Mouse (Mus musculus): ENCODE measurements around the gene Btg1-ps1. TPM values are rescaled to one million over a fixed set of nuclear protein-coding genes. Genes with fewer than 3 reads are reported as not detected.

The Btg1-ps1 gene
- total RNA-seq, 1 experiment: not detected

DNA sequence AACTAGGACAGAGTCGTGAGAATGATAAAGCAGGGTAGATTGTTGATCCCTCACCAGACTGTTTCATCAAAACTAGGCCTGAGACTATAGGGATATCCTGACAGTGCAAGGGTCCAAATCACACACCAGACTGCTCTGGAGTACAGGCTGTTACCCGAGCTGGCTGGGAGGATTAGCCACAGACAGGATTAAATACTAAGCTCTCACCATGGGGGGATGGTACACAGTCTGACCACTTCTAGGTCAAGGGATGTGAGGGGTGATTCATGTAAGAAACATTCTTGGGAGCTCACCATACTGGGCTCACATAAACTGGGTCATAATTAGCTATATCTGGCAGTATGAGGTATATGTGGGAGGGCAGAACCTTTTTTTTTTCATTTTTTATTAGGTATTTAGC lies 15.2 kb upstream of the Btg1-ps1 start:
- H3K27ac ChIP-seq (ENCODE audit: insufficient read depth, low read depth, low read length, poor library complexity, severe bottlenecking): no peak overlapping the region
- DNase-seq (ENCODE audit: low read depth, low spot score): no peak
- no peaks in the 10 kb centered on the region for H3K9me3 ChIP-seq (ENCODE audit: control insufficient read depth, insufficient read depth, low read depth, low read length)
- TF ChIP-seq MAFK (IDR thresholded peaks at IDR 0.05; ENCODE audit: insufficient read depth, low read depth, low read length) (no peak), CHD2 (IDR thresholded peaks at IDR 0.05; ENCODE audit: low read depth, low read length) (no peak), ZC3H11A (IDR thresholded peaks at IDR 0.05; ENCODE audit: borderline replicate concordance, low read depth, low read length) (no peak), HCFC1 (IDR thresholded peaks at IDR 0.05; ENCODE audit: borderline replicate concordance, insufficient read depth, low read length) (no peak), ZNF384 (IDR thresholded peaks at IDR 0.05; ENCODE audit: low read depth, low read length) (no peak)
- no peaks in the 10 kb centered on the region for H3K36me3 ChIP-seq (ENCODE audit: control insufficient read depth, insufficient read depth, low read length, poor library complexity, severe bottlenecking)
- in situ Hi-C loops (cut with MboI; ENCODE audit: low sequenced_read_pairs in 2 of 2, unreplicated experiment in 2 of 2): no loop called here
- no peak overlapping the region for H3K9ac ChIP-seq (ENCODE audit: insufficient read depth, low read depth, low read length, poor library complexity, severe bottlenecking)
- no peaks in the 10 kb centered on the region for H3K4me1 ChIP-seq (ENCODE audit: control insufficient read depth in 2 of 2, insufficient read depth in 2 of 2, low read length in 2 of 2, poor library complexity in 1 of 2)
- no peak overlapping the region for H3K4me3 ChIP-seq (ENCODE audit: insufficient read depth in 1 of 2, low read depth in 1 of 2, low read length in 2 of 2, poor library complexity in 1 of 2, severe bottlenecking in 1 of 2)

DNA sequence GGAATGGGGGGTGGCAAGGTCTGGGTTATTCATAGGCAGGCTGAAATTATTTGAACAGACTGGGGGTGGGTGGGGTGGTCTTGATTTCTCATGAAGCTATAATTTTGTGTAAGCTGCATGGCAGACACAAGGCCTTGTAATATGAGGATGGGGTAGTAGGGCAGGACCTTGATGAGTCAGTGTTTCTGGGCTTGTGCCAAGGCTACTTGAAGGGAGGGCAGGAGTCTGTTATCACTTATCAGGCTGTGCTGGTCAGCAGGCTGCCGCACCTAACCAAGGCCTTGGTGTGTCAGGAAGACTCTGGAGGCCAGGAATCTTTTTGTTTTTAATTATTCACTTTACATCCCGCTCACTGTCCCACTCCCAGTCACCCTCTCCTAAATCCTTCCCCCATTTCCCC lies 9.9 kb downstream of the Btg1-ps1 start:
- in situ Hi-C loops (cut with MboI; ENCODE audit: low sequenced_read_pairs in 2 of 2, unreplicated experiment in 2 of 2): no loop called here
- no peak for TF ChIP-seq MAFK (IDR thresholded peaks at IDR 0.05; ENCODE audit: insufficient read depth, low read depth, low read length)
- no peak for TF ChIP-seq HCFC1 (IDR thresholded peaks at IDR 0.05; ENCODE audit: borderline replicate concordance, insufficient read depth, low read length)
- no peak for TF ChIP-seq ZC3H11A (IDR thresholded peaks at IDR 0.05; ENCODE audit: borderline replicate concordance, low read depth, low read length)
- H3K4me1 ChIP-seq (ENCODE audit: control insufficient read depth in 2 of 2, insufficient read depth in 2 of 2, low read length in 2 of 2, poor library complexity in 1 of 2): no peaks in the 10 kb centered on the region
- H3K4me3 ChIP-seq (ENCODE audit: insufficient read depth in 1 of 2, low read depth in 1 of 2, low read length in 2 of 2, poor library complexity in 1 of 2, severe bottlenecking in 1 of 2): no peak overlapping the region
- H3K36me3 ChIP-seq (ENCODE audit: control insufficient read depth, insufficient read depth, low read length, poor library complexity, severe bottlenecking): no peaks in the 10 kb centered on the region
- H3K9me3 ChIP-seq (ENCODE audit: control insufficient read depth, insufficient read depth, low read depth, low read length): no peaks in the 10 kb centered on the region
- no peak overlapping the region for H3K27ac ChIP-seq (ENCODE audit: insufficient read depth, low read depth, low read length, poor library complexity, severe bottlenecking)
- H3K9ac ChIP-seq (ENCODE audit: insufficient read depth, low read depth, low read length, poor library complexity, severe bottlenecking): no peak overlapping the region
- no peak for DNase-seq (ENCODE audit: low read depth, low spot score)

Other genes with a start within 250 kb of the Btg1-ps1 start
- gene Rhox5, start 214.0 kb downstream of the Btg1-ps1 start, total RNA-seq (2012; rRNA removed): 345 and 408 TPM in 2 replicates
- 13.8 and 38.0 TPM in 2 replicates for gene Rhox6, start 191.9 kb downstream of the Btg1-ps1 start, total RNA-seq (2012; rRNA removed)
- not detected in 2 replicates for gene Rhox7a, start 187.1 kb downstream of the Btg1-ps1 start, total RNA-seq (2012; rRNA removed)
- gene Rhox8, start 139.9 kb downstream of the Btg1-ps1 start, total RNA-seq (2012; rRNA removed): not detected in 2 replicates
- gene Rhox7b, start 121.6 kb downstream of the Btg1-ps1 start, total RNA-seq (2012; rRNA removed): not detected in 2 replicates
- gene Rhox9, start 117.0 kb downstream of the Btg1-ps1 start, total RNA-seq (2012; rRNA removed): 18.5 and 33.2 TPM in 2 replicates
- gene Btg1-ps2, start 24.3 kb upstream of the Btg1-ps1 start, total RNA-seq (2012; rRNA removed): not detected in 2 replicates
- gene Rhox10, start 47.7 kb upstream of the Btg1-ps1 start, total RNA-seq (2012; rRNA removed): 1.0 and 4.2 TPM in 2 replicates
- gene Rhox11, start 66.3 kb upstream of the Btg1-ps1 start, total RNA-seq (2012; rRNA removed): not detected in 2 replicates
- 0.98 TPM in 1 of 2 replicates, not detected in the other for gene Rhox12, start 92.1 kb upstream of the Btg1-ps1 start, total RNA-seq (2012; rRNA removed)
- gene Rhox13, start 102.4 kb upstream of the Btg1-ps1 start, total RNA-seq (2012; rRNA removed): 8.0 and 20.7 TPM in 2 replicates
- gene Zbtb33, start 171.0 kb upstream of the Btg1-ps1 start, total RNA-seq (2012; rRNA removed): 7.9 and 10.4 TPM in 2 replicates
- 0.21 and 0.22 TPM in 2 replicates for gene Tmem255a, start 233.6 kb upstream of the Btg1-ps1 start, total RNA-seq (2012; rRNA removed)

Data from ES-E14 (cell line).